Mouse (Mus musculus): ENCODE data around the gene Mid1. TPM values are rescaled to one million over a fixed set of nuclear protein-coding genes. Genes with fewer than 3 reads are reported as not detected.
"Not testable (repeated sequence)": the region's sequence is repeated elsewhere in the genome, so short reads cannot be mapped to it uniquely, and the experiment has no call there.

Gene Mid1
- polyA plus RNA-seq, 1 experiment from 2014 or later = 20.2 TPM

GRCm38 (mm10) chrX:169981761-169982181, 296.8 kb downstream of the Mid1 start:
- H3K9me3 ChIP-seq (ENCODE audit: control insufficient read depth, low read length) = peaks cover 40% of the 10 kb centered on the region
- ATAC-seq (ENCODE audit: low FRiP score, low TSS enrichment); H3K27ac ChIP-seq (ENCODE audit: low read depth, low read length); H3K4me3 ChIP-seq (ENCODE audit: low read length); H3K9ac ChIP-seq (ENCODE audit: low read depth, low read length); H3K4me2 ChIP-seq (replicated peaks; ENCODE audit: low read depth, low read length); H3K27me3 ChIP-seq (ENCODE audit: control insufficient read depth, insufficient read depth, low read length); H3K4me1 ChIP-seq (ENCODE audit: control insufficient read depth, insufficient read depth, low read length): not testable (repeated sequence)
- peaks cover 74% of the 10 kb centered on the region for H3K36me3 ChIP-seq (ENCODE audit: control insufficient read depth, insufficient read depth, low read length)
- 80% methylated on average over 19 of the region's 19 CpGs for WGBS

GRCm38 (mm10) chrX:169982606-169983400, 297.8 kb downstream of the Mid1 start:
- H3K36me3 ChIP-seq (ENCODE audit: control insufficient read depth, insufficient read depth, low read length) = peaks cover 77% of the 10 kb centered on the region
- not testable (repeated sequence) for H3K27me3 ChIP-seq (ENCODE audit: control insufficient read depth, insufficient read depth, low read length); H3K4me2 ChIP-seq (replicated peaks; ENCODE audit: low read depth, low read length); ATAC-seq (ENCODE audit: low FRiP score, low TSS enrichment); H3K27ac ChIP-seq (ENCODE audit: low read depth, low read length); H3K4me1 ChIP-seq (ENCODE audit: control insufficient read depth, insufficient read depth, low read length); H3K9ac ChIP-seq (ENCODE audit: low read depth, low read length); H3K4me3 ChIP-seq (ENCODE audit: low read length)
- peaks cover 48% of the 10 kb centered on the region for H3K9me3 ChIP-seq (ENCODE audit: control insufficient read depth, low read length)
- WGBS = 90% methylated on average over 23 of the region's 23 CpGs

DNA sequence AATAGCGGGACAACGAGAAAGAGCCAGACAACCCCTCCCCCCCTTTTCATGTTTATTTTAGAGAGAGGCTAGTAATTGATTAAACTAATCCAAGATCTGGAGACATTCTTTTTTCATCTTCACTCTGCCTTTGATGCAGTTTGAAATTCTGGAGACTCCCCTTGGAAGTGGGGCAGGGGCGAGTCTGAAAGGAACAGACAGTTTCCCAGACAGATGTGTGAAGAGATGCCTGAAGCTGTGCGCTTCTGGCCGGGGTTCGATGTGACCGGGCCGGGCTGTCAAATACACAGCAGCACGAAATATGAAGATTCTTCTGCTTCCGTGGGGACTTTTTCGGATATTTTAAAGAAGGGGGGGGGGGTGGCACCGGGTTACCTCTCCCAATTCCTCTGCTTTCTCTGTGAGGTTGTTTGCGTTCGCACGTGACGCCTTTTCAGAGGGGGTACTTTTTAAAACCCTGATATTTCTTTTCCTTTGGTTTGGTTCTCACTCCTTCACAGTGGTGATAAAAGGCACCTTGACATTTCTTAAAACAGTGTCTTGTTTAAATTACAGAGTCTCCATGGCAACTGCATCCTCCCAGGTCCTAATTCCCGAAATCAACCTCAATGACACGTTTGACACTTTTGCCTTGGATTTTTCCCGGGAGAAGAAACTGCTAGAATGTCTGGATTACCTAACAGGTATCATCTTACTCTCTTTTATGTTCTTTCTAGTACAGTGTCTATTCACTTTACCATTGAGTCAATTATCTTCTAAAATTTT, 298.6 kb downstream of the Mid1 start:
- not testable (repeated sequence) for H3K27me3 ChIP-seq (ENCODE audit: control insufficient read depth, insufficient read depth, low read length); H3K9ac ChIP-seq (ENCODE audit: low read depth, low read length); ATAC-seq (ENCODE audit: low FRiP score, low TSS enrichment); H3K4me1 ChIP-seq (ENCODE audit: control insufficient read depth, insufficient read depth, low read length); H3K4me3 ChIP-seq (ENCODE audit: low read length); H3K4me2 ChIP-seq (replicated peaks; ENCODE audit: low read depth, low read length); H3K27ac ChIP-seq (ENCODE audit: low read depth, low read length)
- H3K9me3 ChIP-seq (ENCODE audit: control insufficient read depth, low read length) = peaks cover 48% of the 10 kb centered on the region
- H3K36me3 ChIP-seq (ENCODE audit: control insufficient read depth, insufficient read depth, low read length) = peaks cover 74% of the 10 kb centered on the region
- 77% methylated on average over 19 of the region's 19 CpGs for WGBS

- not testable (repeated sequence) for ATAC-seq (ENCODE audit: low FRiP score, low TSS enrichment); H3K27me3 ChIP-seq (ENCODE audit: control insufficient read depth, insufficient read depth, low read length); H3K4me2 ChIP-seq (replicated peaks; ENCODE audit: low read depth, low read length); H3K27ac ChIP-seq (ENCODE audit: low read depth, low read length); H3K4me3 ChIP-seq (ENCODE audit: low read length); H3K4me1 ChIP-seq (ENCODE audit: control insufficient read depth, insufficient read depth, low read length); H3K9ac ChIP-seq (ENCODE audit: low read depth, low read length)
- 86% methylated on average over 7 of the region's 7 CpGs for WGBS
- peaks cover 53% of the 10 kb centered on the region for H3K9me3 ChIP-seq (ENCODE audit: control insufficient read depth, low read length)
- H3K36me3 ChIP-seq (ENCODE audit: control insufficient read depth, insufficient read depth, low read length) = peaks cover 77% of the 10 kb centered on the region
Observed at GRCm38 (mm10) chrX:169984331-169984730, 299.3 kb downstream of the Mid1 start.

DNA sequence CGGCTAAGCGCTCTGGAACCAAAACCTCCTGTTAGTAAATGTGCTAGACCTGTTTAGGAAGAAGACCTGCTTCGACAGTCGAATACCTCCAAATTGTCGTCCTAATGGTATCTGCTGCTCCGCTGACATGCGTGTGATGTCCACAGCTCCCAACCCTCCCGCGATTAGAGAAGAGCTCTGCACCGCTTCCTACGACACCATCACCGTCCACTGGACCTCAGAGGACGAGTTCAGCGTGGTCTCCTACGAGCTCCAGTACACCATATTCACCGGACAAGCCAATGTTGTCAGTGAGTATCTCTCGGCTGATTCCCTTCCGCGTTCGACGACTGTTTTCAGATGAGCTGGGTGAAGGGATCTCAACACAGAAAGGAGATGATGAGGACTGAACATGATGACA, 299.9 kb downstream of the Mid1 start:
- not testable (repeated sequence) for H3K27me3 ChIP-seq (ENCODE audit: control insufficient read depth, insufficient read depth, low read length); H3K4me3 ChIP-seq (ENCODE audit: low read length); H3K4me1 ChIP-seq (ENCODE audit: control insufficient read depth, insufficient read depth, low read length); H3K27ac ChIP-seq (ENCODE audit: low read depth, low read length); H3K4me2 ChIP-seq (replicated peaks; ENCODE audit: low read depth, low read length); ATAC-seq (ENCODE audit: low FRiP score, low TSS enrichment); H3K9ac ChIP-seq (ENCODE audit: low read depth, low read length)
- 91% methylated on average over 21 of the region's 21 CpGs for WGBS
- Histone ChIP-seq H3K36me3 (ENCODE audit: control insufficient read depth, insufficient read depth, low read length) (peaks cover 75% of the 10 kb centered on the region), H3K9me3 (ENCODE audit: control insufficient read depth, low read length) (peaks cover 58% of the 10 kb centered on the region)

DNA sequence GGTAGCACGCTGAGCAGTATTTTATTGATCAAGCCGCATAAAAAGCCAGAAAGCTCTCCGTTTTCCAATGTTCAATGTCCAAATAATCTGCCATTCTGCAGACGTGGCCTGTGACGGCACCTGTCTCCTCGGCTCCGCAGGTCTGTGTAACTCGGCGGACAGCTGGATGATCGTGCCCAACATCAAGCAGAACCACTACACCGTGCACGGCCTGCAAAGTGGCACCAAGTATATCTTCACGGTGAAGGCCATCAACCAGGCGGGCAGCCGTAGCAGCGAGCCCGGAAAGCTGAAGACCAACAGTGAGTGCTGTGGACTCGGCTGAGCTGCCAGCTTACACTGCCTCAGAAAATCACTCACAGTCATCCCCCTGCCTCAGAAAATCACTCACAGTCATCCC, 300.8 kb downstream of the Mid1 start:
- H3K9ac ChIP-seq (ENCODE audit: low read depth, low read length); H3K27ac ChIP-seq (ENCODE audit: low read depth, low read length); H3K4me2 ChIP-seq (replicated peaks; ENCODE audit: low read depth, low read length); H3K27me3 ChIP-seq (ENCODE audit: control insufficient read depth, insufficient read depth, low read length); H3K4me3 ChIP-seq (ENCODE audit: low read length); H3K4me1 ChIP-seq (ENCODE audit: control insufficient read depth, insufficient read depth, low read length): not testable (repeated sequence)
- peaks cover 65% of the 10 kb centered on the region for H3K9me3 ChIP-seq (ENCODE audit: control insufficient read depth, low read length)
- 90% methylated on average over 18 of the region's 18 CpGs for WGBS
- H3K36me3 ChIP-seq (ENCODE audit: control insufficient read depth, insufficient read depth, low read length) = peaks cover 80% of the 10 kb centered on the region
- peak; percentile 13 for ATAC-seq (ENCODE audit: low FRiP score, low TSS enrichment)

DNA sequence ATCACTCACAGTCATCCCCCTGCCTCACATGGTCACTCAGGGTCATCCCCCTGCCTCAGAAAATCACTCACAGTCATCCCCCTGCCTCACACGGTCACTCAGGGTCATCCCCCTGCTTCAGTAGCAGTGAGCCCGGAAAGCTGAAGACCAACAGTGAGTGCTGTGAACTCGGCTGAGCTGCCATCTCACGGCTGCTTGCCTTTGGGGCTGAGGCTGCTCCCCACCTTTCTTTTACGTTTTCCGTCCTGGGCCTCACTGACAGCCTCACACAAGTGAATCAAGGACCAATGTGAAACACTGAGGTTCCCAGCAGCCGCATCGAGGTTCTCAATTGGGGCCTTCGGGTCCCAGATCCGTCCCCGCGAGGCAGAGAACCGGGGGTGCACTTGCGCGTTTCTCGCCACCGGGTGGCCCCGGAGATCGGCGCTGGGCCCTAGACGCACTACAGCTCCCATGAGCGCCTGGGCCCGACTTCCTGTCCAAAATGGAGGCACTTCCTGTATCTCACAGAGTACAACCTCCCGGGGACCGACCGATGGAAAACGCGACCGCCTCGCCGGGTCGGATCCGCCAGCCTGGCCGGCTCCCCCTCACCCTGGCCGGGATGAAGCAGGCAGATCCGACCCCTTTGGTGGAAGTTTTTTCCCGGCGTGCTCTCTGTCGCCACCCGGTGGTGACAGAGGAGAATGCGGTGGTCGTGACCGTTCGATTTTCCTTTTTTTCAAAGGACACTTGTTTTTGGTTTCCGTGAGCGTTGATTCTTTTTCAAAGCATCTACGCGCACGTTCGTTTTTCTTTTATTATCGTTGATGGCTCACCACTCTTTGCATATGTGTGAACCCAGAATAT, 301.7 kb downstream of the Mid1 start:
- Histone ChIP-seq H3K4me3 (ENCODE audit: low read length) (peak overlapping the region; percentile 20), H3K4me2 (replicated peaks; ENCODE audit: low read depth, low read length) (peak overlapping the region; percentile 36), H3K36me3 (ENCODE audit: control insufficient read depth, insufficient read depth, low read length) (peaks cover 71% of the 10 kb centered on the region), H3K9ac (ENCODE audit: low read depth, low read length) (peak overlapping the region; percentile 38), H3K9me3 (ENCODE audit: control insufficient read depth, low read length) (peaks cover 61% of the 10 kb centered on the region)
- ATAC-seq (ENCODE audit: low FRiP score, low TSS enrichment) = peak; percentile 89
- not testable (repeated sequence) for H3K4me1 ChIP-seq (ENCODE audit: control insufficient read depth, insufficient read depth, low read length); H3K27me3 ChIP-seq (ENCODE audit: control insufficient read depth, insufficient read depth, low read length); H3K27ac ChIP-seq (ENCODE audit: low read depth, low read length)
- 57% methylated on average over 51 of the region's 51 CpGs for WGBS

DNA sequence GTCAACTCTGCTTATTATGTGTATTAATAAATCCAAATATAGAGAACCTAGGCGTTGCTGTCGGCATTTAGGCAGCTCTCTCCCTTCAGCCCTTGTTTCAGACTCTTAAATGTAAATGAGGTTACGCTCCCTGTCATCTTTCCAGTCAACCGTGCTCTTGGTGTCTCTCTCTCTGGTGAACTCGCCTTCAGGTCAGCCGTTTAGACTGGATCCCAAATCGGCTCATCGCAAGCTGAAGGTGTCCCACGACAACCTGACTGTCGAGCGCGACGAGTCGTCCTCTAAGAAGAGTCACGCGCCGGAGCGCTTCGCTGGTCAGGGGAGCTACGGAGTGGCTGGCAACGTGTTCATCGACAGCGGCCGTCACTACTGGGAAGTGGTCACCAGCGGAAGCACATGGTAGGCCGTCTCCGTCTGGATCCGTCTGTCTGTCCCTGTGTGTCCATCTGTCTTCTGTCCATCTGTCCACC, 302.4 kb downstream of the Mid1 start:
- WGBS = 89% methylated on average over 28 of the region's 28 CpGs
- H3K9me3 ChIP-seq (ENCODE audit: control insufficient read depth, low read length) = peaks cover 62% of the 10 kb centered on the region
- H3K4me2 ChIP-seq (replicated peaks; ENCODE audit: low read depth, low read length) = not testable (repeated sequence)

More for the DNA sequence above, 302.4 kb downstream of the Mid1 start:
- H3K9ac ChIP-seq (ENCODE audit: low read depth, low read length); H3K27me3 ChIP-seq (ENCODE audit: control insufficient read depth, insufficient read depth, low read length); H3K4me1 ChIP-seq (ENCODE audit: control insufficient read depth, insufficient read depth, low read length); H3K4me3 ChIP-seq (ENCODE audit: low read length); H3K27ac ChIP-seq (ENCODE audit: low read depth, low read length): not testable (repeated sequence)
- H3K36me3 ChIP-seq (ENCODE audit: control insufficient read depth, insufficient read depth, low read length) = peaks cover 65% of the 10 kb centered on the region
- ATAC-seq (ENCODE audit: low FRiP score, low TSS enrichment) = peak; percentile 2; the same call in 1 of the 2 replicates
